Mouse (Mus musculus): ENCODE data around the gene Mgll.
A peak's percentile ranks its signal among the peaks of the same experiment; 100 is the strongest.

Gene Mgll

GRCm38 (mm10) chr6:88800735-88801134, 76.5 kb downstream of the Mgll start:
- DNase-seq (ENCODE audit: low read depth) = no peak

- DNase-seq (ENCODE audit: low read depth) = no peak
These were observed 78.8 kb downstream of the Mgll start for GRCm38 (mm10) chr6:88803051-88803450.

- DNase-seq (ENCODE audit: low read depth) = no peak
These were observed 79.9 kb downstream of the Mgll start for GRCm38 (mm10) chr6:88803957-88804695.

GRCm38 (mm10) chr6:88804966-88805577, 80.9 kb downstream of the Mgll start:
- DNase-seq (ENCODE audit: low read depth) = no peak

- DNase-seq (ENCODE audit: low read depth) = no peak
These were observed 85.2 kb downstream of the Mgll start for GRCm38 (mm10) chr6:88809091-88810037.

GRCm38 (mm10) chr6:88810291-88810690, 86.1 kb downstream of the Mgll start:
- DNase-seq (ENCODE audit: low read depth) = no peak

- DNase-seq (ENCODE audit: low read depth) = no peak
These were observed 87.2 kb downstream of the Mgll start for GRCm38 (mm10) chr6:88811396-88811795.

- no peak for DNase-seq (ENCODE audit: low read depth)
These were observed 87.7 kb downstream of the Mgll start for GRCm38 (mm10) chr6:88811880-88812400.

- peak; percentile 80 for DNase-seq (ENCODE audit: low read depth)
These were observed 88.7 kb downstream of the Mgll start for GRCm38 (mm10) chr6:88812886-88813285.

- DNase-seq (ENCODE audit: low read depth) = no peak
These were observed 89.6 kb downstream of the Mgll start for GRCm38 (mm10) chr6:88813832-88814231.

GRCm38 (mm10) chr6:88815036-88815435, 90.8 kb downstream of the Mgll start:
- no peak for DNase-seq (ENCODE audit: low read depth)

- no peak for DNase-seq (ENCODE audit: low read depth)
These were observed 91.3 kb downstream of the Mgll start for GRCm38 (mm10) chr6:88815489-88815888.

GRCm38 (mm10) chr6:88816913-88817312, 92.7 kb downstream of the Mgll start:
- no peak for DNase-seq (ENCODE audit: low read depth)

GRCm38 (mm10) chr6:88820853-88821252, 96.6 kb downstream of the Mgll start:
- DNase-seq (ENCODE audit: low read depth) = no peak

GRCm38 (mm10) chr6:88821294-88821693, 97.1 kb downstream of the Mgll start:
- no peak for DNase-seq (ENCODE audit: low read depth)

- DNase-seq (ENCODE audit: low read depth) = no peak
These were observed 97.7 kb downstream of the Mgll start for GRCm38 (mm10) chr6:88821901-88822300.

- no peak for DNase-seq (ENCODE audit: low read depth)
These were observed 100.0 kb downstream of the Mgll start for GRCm38 (mm10) chr6:88824183-88824582.

- DNase-seq (ENCODE audit: low read depth) = no peak
These were observed 101.9 kb downstream of the Mgll start for GRCm38 (mm10) chr6:88826088-88826487.

- DNase-seq (ENCODE audit: low read depth) = no peak
These were observed 102.3 kb downstream of the Mgll start for GRCm38 (mm10) chr6:88826545-88826944.

- no peak for DNase-seq (ENCODE audit: low read depth)
These were observed 102.8 kb downstream of the Mgll start for GRCm38 (mm10) chr6:88826965-88827364.

GRCm38 (mm10) chr6:88827395-88828205, 103.4 kb downstream of the Mgll start:
- no peak for DNase-seq (ENCODE audit: low read depth)
